Mouse (Mus musculus) yolk sac, embryonic 10.5 days (tissue): ENCODE results near the gene Kbtbd12.

Source experiments
- DNase-seq: peaks from one replicate; pipeline ENCODE4 v3.0.0-alpha.2; 2017; ENCODE audit warnings: low spot score

The Kbtbd12 gene

DNA sequence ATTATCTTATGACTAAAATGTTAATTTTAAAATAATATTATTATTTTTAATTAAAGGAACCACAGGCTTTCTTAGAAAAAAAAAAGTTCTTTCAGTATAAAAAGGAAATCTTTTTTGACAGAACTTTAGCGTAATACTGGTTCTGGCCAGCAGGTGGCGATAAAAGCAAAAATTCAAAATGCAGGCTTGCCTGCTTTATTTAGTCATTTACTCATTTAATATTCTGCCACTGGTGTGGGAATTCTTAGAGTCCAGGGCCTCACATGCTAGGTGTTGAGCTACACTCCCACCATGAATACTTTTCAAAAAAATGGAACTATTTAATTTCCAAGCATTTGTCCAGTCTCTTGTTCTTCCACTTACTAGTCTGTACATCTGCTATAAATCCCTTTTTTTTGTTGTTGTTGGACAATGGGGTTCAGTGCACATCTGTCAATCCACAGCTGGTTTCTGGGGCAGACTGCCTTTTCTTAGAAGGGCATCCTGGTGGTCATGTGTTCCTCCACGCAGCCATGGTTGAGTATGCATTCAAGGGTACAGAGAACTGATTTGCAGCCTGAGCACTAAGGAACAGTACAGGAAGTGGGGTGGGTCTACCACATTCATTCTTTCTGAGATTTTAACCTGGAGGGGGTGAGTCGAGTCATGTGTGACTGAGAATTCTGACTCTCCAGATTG is 88.5 kb downstream of the Kbtbd12 start:
- DNase-seq, result no peak

DNA sequence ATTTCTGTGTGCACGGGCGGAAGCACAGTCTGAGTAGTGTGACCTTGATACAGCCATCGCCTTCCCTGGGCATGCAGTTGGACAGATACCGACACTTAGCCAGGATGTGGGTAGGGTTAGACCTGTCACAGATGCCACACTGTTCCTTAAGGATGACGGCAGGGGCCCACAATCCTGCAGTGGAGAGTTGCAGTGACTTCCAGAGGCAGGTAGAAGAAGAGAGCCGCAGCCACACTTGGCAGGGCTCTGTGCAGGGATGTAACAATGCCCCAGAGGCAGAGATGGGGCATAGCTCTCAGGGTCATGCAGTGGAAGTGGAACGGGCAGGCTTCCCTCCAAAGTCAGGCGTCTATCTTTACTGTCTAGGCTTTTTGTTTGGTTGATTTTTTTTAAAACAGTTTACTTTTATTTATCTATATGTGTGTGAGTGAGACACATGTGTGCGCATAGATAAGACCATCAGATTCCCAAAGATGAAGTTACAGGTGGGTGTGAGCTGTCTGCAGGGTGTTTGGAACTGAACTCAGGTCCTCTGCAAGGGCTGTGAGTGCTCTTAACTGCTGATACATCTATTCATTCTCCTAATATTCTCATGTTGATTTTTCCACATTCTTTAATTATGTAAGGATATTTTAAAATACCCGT is 89.2 kb downstream of the Kbtbd12 start:
- DNase-seq, result no peak

DNA sequence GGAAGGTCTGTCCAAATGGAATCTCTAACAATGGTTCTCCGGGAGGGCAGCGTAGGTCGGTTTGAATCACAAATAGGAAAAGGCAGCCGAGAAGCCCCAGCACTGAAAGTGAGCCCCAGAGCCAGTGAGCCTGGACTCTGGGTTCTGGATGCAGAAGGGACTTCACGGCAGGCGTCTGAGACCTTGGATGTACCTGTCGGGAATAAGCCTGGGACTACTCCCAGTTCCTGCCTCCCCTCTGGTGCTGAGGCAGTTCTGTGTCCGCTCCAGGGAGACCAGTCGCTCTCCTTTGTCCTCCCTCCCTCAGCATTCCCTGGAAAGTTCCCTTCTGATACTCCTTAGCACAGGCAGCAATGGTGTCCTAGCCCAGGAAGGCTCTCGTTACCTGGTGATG is 92.4 kb downstream of the Kbtbd12 start:
- no peak for DNase-seq

DNA sequence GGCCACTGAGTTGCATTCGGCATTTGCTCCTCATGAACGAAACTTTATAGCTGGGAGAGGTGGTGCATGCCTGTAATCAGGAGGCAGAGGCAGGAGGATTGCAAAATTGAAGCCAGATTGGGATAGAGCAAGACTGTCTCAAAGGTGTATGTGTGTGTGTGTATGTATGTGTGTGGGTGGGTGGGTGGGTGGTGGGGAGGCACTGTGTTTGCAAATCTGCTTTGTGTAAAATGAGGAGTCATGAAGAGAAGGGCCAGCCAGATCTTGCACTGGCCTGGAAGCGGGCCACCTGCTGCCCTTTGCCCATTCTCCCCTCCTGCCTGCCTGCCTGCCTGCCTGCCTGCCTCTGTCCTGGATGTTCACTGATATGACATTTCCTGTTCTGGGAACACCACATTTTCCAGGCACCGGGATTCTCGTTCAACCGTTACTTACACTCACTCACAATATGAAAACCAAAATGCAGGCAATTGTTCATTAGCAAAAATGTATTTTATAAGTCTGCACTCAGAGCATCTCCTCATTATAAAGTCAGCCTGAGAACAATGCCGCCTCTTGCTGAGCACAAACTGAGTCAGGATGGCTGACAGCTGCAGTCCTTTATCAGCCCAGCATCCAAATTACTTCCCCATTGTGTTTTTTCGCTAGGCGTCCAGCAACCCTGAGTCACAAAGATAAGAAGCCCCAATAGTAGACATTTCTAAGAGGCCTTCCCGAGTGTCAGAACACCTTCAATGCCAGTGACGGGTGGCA is 92.9 kb downstream of the Kbtbd12 start:
- no peak for DNase-seq

DNA sequence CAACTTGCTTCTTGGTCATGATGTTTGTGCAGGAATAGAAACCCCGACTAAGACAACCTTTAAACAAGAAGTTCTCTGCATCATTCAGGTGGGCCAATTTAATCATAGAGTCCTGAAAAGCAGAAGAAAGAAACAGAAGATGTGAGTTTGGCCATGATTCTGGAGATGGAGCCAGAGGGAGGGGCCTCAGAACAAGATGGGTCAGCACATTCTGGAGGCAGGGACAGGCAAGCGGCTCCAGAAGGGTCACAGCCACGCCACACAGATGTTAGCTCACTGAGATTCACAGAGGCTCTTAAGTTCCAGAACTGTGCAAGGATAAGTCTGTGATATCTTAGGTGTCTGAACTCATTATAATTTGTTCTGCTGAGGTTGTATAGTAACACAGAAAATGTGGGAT is 93.5 kb downstream of the Kbtbd12 start:
- DNase-seq, result no peak

DNA sequence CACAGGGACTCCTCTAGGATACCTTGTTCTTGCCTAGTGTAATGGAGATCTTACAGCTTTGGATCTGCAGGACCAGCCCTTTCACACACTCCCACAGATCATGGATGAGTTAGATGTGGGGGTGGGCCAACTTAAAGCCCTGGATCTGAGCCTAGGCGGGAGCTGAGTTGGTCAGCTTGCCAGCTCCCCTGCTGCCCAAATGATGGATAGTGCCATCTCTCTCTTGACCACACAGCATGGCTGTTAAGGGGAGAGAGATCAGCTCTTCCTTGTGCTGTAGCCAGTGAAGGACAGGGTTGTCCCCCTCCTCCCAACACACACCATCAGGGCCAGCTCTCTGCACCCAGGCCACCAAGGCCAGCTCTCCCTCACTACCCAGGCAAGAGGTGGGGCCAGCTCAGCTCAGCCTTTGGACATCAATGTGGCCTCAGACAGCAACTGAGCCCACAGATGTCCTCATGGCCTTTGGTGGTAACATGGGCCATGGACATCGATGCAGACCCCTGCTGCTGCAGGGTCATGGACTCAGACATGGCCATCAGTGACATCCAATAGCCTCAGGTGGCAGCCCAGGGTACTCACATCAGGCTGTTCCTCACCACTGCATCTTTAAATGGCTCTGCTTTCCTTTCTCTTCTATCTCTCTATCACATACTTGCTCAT is 97.5 kb downstream of the Kbtbd12 start:
- no peak for DNase-seq

DNA sequence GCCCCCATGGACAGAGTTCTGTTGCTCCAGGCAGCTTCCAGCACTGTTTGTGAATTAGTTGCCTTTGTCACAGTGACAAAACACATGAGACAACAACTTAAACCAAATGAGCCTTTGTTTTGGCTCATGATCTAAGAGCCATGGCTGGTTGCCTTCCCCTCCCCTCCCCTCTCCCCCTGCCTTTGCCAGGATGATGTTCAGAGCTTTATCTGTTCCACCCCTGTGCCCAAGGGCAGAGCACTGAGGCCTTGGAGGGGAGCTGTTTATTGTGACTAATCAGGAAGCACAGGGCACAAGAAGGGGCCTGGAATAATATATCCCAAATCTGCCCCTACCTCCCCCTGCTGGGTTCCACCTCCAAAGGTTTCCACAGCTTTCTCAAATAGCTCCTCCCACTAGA is 107.4 kb downstream of the Kbtbd12 start:
- no peak for DNase-seq

DNA sequence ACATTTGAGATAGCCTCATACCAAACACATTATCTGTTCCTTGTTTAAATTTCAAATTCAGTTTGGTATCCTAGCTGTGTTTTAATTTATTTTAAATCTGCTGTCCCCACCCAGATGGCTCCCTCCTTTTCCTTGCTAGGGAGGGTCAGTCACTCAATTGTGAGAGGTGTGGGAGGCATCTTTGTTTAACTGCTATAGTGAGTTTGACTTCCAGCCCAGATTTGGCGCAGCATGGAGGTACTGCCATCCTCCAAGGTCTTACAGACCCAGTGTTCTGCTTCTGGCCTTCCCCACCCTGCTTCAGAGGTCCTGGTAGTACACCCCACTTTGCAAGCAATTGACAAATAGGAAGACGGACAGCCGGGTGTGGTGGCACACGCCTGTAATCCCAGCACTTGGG is 113.7 kb downstream of the Kbtbd12 start:
- no peak for DNase-seq

DNA sequence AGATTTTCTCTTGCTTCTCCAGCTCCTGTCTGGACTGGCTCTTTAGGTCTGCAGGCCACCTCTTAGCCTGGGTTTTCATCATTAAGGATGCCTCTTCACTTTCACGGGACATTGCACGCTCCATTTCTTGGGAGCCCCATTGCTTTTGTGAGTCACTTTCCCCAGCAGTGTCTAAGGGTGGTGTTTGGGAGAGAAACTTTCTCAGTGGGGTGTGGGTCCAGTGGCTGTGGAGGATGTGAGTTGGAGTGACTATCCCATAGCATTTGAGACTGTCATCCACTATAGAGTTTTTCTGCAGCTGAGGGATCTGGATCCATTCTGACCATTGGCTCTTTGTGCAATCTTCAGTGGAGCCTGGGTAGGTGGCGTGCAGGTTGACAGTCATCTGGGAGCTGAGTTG is 114.3 kb downstream of the Kbtbd12 start:
- no peak for DNase-seq

DNA sequence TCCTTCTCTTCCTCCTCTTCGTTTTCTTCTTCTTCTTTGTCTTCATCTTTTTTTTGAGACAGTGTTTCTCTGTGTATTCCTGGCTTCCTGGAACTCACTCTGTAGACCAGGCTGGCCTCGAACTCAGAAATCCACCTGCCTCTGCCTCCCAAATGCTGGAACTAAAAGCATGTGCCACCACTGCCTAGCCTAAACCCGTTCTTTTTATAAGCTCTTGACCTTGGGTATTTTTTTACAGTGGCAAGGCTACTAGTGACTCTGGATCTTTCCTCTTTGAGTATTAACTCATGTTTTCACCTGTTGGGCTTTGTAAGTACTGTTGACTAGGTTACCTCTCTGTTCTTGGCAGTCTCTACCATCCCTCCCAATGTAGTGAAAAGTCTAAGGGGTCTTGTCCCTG is 114.7 kb downstream of the Kbtbd12 start:
- no peak for DNase-seq

DNA sequence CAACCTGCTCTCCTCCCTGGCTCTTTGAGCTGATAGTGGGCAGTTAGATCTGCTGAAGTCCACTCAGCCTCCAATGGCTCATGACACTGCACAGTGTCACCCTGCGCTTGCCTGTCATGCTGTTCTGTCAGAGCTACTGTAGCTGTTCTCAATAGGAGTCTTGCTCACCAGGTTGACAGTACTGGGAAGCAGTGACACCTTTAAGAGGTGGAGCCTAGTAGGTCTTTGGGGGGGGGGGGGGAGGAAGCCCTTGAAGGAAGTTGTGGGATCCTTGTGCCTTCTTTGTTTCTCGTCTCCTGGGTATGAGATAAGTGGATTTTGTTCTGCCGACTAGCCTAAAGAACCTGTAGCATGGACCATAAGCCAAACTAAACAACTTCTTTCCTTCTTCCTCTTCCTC is 115.1 kb downstream of the Kbtbd12 start:
- no peak for DNase-seq

DNA sequence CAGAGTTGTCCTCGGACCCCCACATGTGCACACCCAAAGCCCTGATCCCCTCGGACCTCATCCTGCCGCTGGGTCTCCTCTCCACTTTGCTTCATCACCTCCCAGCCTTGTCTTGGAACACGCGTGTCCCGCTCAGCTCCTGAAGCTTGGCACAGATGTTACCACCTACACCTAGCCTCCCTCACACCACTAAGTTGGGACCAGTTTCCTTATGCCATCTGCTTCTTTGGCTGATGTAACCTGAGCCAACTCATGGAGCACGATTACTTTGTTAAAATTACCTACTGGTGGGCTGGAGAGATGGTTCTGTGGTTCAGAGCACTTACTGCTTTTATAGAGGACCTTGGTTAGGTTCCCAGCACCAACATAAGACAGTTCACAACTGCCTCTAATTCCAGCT is 115.9 kb downstream of the Kbtbd12 start:
- no peak for DNase-seq

DNA sequence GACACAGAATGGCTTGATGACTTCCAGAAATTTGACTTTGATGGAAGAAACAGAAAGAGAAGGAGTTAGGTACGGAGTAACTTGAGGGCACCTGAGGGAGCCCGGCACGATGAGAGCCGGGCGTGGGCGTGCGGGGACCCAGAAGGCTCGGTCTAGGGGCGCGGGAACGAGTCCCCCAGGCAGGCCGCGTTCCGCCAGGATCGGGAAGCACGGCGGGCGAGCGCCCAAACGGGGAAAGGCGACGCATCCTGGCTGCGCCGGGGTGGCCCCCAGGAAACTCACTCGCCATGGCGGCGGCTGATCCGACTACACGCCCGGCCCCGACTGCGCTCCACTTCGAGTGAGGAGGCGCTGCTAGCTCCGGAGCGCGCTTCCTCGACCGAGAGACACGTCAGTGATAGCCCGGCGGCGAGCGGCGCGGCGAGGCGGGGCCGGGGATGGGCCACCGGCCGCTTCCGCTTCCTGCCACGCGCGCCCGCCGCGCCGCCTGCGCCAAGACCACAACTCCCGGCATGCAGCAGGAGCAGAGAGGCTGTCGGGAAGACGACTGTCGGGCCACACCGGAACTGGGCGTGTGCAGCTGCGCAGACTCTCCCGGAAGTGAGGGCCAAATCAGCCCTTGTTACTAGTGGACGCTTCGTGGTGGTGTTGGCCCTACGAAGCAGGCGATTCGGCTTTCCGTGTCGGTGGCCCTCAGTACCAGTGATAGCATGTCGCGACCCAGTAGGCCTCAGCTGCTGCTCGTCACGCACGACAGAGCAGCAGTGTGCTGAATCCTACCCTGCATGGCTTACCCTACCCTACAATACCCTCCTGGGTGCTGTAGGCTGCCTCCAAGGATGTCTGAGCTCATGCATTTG is 119.1 kb downstream of the Kbtbd12 start, which contains the start of gene Sec61a1:
Gene Sec61a1, minus strand, starts transcription at position 502 of the 860 bp plus-strand sequence.
- peak; percentile 95 for DNase-seq

DNA sequence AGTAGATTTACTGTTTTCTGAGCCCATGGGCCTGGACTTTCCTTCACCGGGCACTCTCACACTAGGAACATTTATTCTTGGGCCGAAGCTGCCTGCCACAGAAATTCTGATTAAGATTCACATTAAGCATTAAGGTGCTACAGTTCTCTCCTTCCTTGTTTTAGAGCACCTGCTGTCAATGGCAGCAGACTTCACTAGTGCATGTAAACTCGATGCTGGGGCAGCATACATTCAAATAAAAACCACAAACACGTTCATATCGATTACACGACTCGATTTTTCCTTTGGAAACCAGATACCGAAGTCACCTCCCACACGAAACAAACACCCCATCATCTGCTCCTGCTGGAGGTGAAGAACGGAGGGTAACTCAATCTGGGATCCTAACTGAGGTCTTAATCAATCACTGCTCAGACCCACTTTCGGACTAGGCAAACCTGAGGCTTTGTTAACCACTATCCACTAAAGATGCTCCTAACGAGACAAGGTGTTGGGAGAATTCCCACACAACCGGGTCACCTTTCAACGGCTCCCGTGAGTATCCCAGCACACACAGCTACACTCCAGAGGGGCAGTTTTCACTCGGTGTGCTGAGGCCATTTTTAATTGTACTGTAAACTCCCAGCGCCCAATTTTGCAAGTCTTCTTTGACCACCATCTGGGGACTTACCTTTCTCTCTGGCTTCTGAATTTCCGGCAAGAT is 119.9 kb downstream of the Kbtbd12 start:
- DNase-seq, result no peak

DNA sequence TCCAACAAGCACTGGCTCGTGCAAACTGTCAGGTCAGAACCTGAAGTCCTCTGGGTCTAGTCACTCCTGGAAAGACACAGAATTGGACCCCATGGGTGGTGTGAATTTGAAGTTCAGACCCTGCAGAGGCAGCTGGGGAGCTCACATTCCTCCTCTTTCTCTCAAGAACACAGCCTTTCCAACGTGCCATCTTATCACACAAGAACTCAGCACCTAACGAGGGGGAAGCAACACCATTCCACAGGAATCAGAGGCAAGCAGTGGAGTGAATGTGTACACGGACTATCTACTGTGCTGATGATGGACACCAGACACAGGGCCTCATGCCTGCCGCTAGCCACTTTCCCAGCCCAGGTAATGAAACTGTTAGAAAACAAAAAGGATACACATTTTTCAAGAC is 121.1 kb downstream of the Kbtbd12 start:
- DNase-seq, result no peak

DNA sequence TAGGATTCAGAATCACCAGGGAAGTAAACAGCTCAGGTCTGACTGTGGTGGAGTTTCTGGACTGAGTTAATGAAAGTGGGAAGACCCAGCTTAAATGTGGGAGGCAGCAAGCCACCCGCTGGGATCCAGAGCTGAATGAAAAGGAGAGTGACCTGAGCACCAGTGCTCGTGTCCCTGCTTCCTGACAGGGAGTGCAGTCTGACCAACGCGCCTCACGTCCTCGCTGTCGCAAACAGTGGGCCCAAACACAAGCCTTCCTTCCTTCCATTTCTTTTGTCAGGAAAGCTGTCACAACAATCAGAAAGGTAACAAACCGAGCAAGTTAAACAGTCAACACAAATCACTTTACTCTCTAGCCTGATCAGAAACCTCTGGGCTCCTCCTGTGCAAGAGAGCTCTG is 121.8 kb downstream of the Kbtbd12 start:
- no peak for DNase-seq

DNA sequence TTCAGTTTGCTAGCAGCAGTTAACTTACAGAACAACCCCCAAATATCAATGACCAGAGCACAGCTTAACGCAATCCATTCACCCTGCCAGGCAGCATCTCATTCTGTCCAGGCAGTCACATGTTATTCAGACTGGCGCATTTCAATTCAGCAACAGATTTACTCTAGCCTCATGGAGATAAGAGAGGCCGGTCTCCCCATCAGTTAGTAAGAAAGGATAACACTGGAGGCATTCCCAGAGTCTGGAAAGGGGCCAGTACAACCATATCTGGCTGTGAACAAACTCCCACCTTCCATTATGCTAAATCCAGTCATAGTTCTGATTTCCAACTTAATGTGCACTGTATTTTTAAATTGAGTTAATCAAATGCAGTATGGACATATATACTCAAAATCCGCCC is 123.2 kb downstream of the Kbtbd12 start:
- DNase-seq, result no peak

DNA sequence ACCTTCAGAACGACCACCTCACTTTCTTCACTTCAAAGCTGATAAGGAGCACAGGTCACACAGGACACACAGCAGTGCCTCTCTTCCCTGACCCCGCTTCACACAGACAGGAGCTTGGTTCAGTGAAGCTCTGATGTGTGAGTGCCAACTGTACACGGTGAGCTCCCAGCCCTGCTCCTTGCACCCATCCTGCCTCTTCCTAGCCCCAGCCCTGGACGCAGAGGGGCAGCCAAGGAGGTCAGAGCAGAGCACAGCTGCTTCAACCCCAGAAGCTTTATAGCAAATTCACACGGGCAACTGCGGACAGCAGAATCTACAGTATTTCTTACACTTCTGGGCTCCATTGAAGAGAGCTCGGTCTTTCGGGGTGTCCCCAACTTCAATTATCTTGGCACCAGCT is 123.8 kb downstream of the Kbtbd12 start:
- no peak for DNase-seq

DNA sequence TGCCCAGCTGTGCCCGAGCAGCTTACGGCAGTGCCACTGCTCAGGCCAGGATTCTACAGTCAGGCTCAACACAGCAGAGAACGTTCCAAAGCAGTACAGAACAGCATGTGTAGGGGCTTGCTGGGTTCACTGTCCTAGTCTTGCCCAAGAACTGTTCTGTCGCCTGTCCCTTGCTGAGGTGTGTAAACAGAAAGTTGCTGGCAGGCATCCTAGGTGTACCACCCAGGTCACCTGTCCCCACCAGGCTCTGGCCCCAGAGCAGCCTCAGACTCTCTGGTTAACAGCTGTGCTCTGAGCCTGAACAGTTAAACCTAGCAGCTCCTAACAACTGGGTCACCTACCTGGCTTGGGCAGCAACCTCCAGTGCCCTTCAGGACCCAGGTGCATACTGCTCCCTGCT is 134.7 kb downstream of the Kbtbd12 start:
- DNase-seq, result no peak

DNA sequence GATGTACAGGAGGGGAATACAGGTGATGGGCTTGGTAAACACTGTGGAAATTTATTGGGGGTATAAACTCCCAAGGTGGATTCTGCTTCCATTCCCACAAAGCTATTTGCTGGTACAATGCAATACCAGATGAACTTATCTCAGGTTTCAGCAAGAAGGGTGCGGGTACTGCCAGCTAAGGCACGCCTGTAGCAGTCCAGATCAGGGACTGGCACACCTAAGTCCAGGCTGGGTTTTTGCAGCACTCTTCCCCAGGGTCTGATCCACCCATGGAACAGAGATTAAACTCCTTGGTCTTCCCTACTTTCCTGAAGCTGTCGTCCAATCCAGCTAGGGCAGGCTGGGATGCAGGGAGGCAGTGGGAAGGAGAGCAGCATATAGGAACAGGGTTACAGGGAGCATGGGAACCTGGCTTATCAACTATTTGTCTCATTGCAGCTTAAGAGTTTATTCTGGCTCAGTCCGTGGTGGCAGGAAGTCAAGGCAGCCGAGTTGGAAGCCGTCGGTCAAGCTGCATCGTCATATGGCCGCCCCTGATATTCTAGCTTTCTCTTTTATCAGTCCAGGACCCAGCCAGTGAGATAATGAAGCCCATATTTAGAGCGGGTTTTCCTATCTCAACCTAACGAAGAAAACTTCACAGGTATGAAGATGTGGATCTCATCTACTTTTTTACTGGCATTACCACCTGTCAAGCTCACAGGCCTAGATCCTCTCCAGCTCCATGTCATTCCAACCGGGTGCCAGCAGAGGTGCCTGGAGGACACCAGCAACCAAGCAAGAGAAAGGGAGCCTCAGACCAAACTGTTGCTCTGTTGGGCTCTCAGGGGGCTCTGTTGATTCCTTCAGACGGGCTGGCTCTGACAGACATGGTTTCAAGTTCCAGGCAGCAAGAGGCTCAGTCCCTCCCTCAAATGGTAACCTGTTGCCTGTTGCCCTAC is 135.4 kb downstream of the Kbtbd12 start:
- DNase-seq, result no peak
